Mouse (Mus musculus): ENCODE measurements around the gene Fam192a. TPM values are rescaled to one million over a fixed set of nuclear protein-coding genes. Genes with fewer than 3 reads are reported as not detected.

Fam192a gene
- 63.2 and 69.2 TPM in 2 replicates for polyA plus RNA-seq (2015; fragmentation: Nextera tagmentation; extraction: Ambion mirVana)

DNA sequence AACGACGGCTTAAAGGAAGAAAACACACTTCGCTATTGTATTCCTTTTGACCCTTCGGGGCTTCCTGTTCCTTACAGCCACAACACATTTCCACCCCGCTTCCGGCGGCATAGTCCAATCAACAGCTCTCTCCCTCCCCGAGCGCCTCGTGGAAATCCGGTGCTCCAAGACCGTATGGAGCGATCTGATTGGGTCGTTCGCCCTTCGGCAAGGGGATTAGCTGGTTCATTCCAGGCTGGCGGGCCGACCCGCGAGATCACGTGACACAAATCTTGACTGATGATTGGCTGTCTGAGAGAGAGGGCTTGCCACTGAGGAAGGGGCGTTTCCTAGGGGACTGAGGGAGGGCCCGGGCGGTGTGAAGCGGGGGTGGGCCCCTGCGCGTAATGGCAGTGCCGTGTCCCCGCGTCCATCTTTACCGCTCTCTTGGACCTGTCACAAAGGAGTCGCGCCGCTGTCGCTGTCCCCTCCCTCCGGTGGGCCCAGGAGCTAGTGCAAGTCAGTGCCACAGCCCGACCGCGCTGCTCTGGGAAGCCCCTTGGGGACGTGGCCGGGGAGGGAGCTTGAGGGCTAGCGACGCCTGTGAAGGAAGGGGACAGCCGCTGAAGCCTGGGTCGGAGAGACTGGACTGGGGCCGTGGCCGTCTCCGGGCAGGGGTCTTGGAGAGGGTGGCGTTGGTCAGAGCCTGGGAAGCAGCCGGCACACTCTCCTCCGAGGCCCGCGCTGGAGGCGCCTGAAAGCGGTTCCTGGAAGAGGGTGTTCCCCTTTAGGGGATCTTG lies at the start of gene Fam192a, which contains the start of gene Rspry1:
Fam192a (minus strand) TSS at position 391 of the 779 bp plus-strand sequence.
Rspry1 (plus strand) TSS at position 331 of the 779 bp plus-strand sequence.
- peaks cover 22% of the 10 kb centered on the region for H3K4me1 ChIP-seq (ENCODE audit: insufficient read depth, low read length)
- WGBS = under 1% methylated on average over 55 of the region's 55 CpGs
- peak within 1 kb of the TSS; percentile 96 for H3K27ac ChIP-seq (ENCODE audit: low read length)
- peak within 1 kb of the TSS; percentile 99 for H3K4me3 ChIP-seq (ENCODE audit: low read length)
- H3K9ac ChIP-seq (replicated peaks; ENCODE audit: low read length) = peak within 1 kb of the TSS; percentile 95
- H3K27me3 ChIP-seq (ENCODE audit: insufficient read depth, low read length) = no peaks in the 10 kb centered on the region
- H3K36me3 ChIP-seq (ENCODE audit: insufficient read depth, low read length) = no peaks in the 10 kb centered on the region
- H3K9me3 ChIP-seq (ENCODE audit: low read length) = no peaks in the 10 kb centered on the region
- peak; percentile 100 for ATAC-seq (ENCODE audit: low FRiP score, low TSS enrichment)
- H3K4me2 ChIP-seq (replicated peaks; ENCODE audit: low read depth, low read length) = peak within 1 kb of the TSS; percentile 95

DNA sequence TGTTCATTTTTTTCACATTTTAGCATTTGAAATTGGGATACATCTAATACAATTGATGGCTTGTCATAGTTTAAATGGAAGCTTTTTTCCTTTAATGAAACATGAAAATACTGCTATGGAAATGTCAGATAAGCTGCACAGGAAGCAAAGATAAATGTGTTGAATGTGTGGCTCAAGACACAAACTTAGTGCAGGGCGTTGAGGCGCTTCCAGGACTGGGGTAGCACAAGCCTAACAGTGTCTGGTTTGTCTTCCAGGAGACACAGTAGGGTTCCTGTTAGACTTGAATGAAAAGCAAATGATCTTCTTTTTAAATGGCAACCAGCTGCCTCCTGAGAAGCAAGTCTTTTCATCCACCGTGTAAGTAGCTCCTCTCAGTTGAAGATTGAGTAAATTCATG lies 47.7 kb upstream of the Fam192a start:
- H3K9ac ChIP-seq (replicated peaks; ENCODE audit: low read length) = no peak overlapping the region
- peaks cover 37% of the 10 kb centered on the region for H3K36me3 ChIP-seq (ENCODE audit: insufficient read depth, low read length)
- H3K4me2 ChIP-seq (replicated peaks; ENCODE audit: low read depth, low read length) = no peak overlapping the region
- H3K9me3 ChIP-seq (ENCODE audit: low read length) = no peaks in the 10 kb centered on the region
- no peak overlapping the region for H3K4me3 ChIP-seq (ENCODE audit: low read length)
- no peaks in the 10 kb centered on the region for H3K27me3 ChIP-seq (ENCODE audit: insufficient read depth, low read length)
- ATAC-seq (ENCODE audit: low FRiP score, low TSS enrichment) = no peak
- H3K27ac ChIP-seq (ENCODE audit: low read length) = no peak overlapping the region
- no peaks in the 10 kb centered on the region for H3K4me1 ChIP-seq (ENCODE audit: insufficient read depth, low read length)
- 85% methylated on average over 3 of the region's 3 CpGs for WGBS

- no peak overlapping the region for H3K4me3 ChIP-seq (ENCODE audit: low read length)
- no peak for ATAC-seq (ENCODE audit: low FRiP score, low TSS enrichment)
- no peaks in the 10 kb centered on the region for H3K27me3 ChIP-seq (ENCODE audit: insufficient read depth, low read length)
- no peak overlapping the region for H3K4me2 ChIP-seq (replicated peaks; ENCODE audit: low read depth, low read length)
- no peak overlapping the region for H3K9ac ChIP-seq (replicated peaks; ENCODE audit: low read length)
- peaks cover 37% of the 10 kb centered on the region for H3K36me3 ChIP-seq (ENCODE audit: insufficient read depth, low read length)
- 94% methylated on average over 3 of the region's 3 CpGs for WGBS
- no peaks in the 10 kb centered on the region for H3K4me1 ChIP-seq (ENCODE audit: insufficient read depth, low read length)
- H3K27ac ChIP-seq (ENCODE audit: low read length) = no peak overlapping the region
- H3K9me3 ChIP-seq (ENCODE audit: low read length) = no peaks in the 10 kb centered on the region
Observed at GRCm38 (mm10) chr8:94646165-94646564, 44.4 kb upstream of the Fam192a start.

DNA sequence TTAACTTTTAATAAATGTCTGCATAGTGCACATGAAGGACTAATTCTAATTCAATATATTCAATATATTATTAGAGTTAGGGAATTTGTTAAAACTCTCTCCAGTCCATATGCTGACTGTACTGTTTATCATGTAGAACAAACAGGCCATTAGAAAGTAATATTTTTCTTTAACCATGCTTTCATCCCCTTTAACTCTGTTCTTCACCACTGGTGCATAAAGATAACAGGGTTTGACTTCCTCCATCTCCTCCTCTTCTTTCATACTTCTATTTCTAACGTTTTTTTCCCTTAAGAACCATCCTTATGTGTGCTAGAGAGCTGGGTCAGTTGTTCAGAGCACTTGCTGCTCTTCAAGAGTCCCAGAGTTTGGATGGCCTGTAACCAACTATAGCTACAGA lies 43.4 kb upstream of the Fam192a start:
- Histone ChIP-seq H3K9me3 (ENCODE audit: low read length) (no peaks in the 10 kb centered on the region), H3K4me1 (ENCODE audit: insufficient read depth, low read length) (no peaks in the 10 kb centered on the region), H3K36me3 (ENCODE audit: insufficient read depth, low read length) (peaks cover 46% of the 10 kb centered on the region), H3K27me3 (ENCODE audit: insufficient read depth, low read length) (no peaks in the 10 kb centered on the region), H3K27ac (ENCODE audit: low read length) (no peak overlapping the region), H3K9ac (replicated peaks; ENCODE audit: low read length) (no peak overlapping the region), H3K4me2 (replicated peaks; ENCODE audit: low read depth, low read length) (no peak overlapping the region), H3K4me3 (ENCODE audit: low read length) (no peak overlapping the region)
- no peak for ATAC-seq (ENCODE audit: low FRiP score, low TSS enrichment)
- 62% methylated on average over 1 of the region's 1 CpGs for WGBS

DNA sequence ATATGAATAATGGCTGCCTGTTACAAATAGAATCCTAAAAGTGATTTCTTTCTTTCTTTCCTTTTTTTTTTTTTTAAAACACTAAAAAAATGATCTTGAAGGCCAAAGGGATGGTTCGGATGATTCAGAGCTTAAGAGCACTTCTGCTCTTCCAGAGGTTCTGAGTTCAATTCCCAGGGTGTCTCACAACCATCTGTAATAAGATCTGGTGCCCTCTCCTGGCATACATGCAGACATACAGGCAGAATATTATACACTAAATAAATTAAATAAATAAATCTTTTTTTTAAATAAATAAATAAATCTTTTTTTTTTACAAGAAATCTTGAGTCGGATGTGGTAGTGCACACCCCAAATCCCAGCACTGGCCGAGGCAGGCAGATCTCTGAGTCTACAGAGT lies 40.1 kb upstream of the Fam192a start:
- Histone ChIP-seq H3K27ac (ENCODE audit: low read length) (no peak overlapping the region), H3K9ac (replicated peaks; ENCODE audit: low read length) (no peak overlapping the region), H3K9me3 (ENCODE audit: low read length) (no peaks in the 10 kb centered on the region), H3K4me1 (ENCODE audit: insufficient read depth, low read length) (no peaks in the 10 kb centered on the region), H3K4me3 (ENCODE audit: low read length) (no peak overlapping the region), H3K4me2 (replicated peaks; ENCODE audit: low read depth, low read length) (no peak overlapping the region), H3K27me3 (ENCODE audit: insufficient read depth, low read length) (no peaks in the 10 kb centered on the region), H3K36me3 (ENCODE audit: insufficient read depth, low read length) (peaks cover 55% of the 10 kb centered on the region)
- WGBS = 88% methylated on average over 3 of the region's 3 CpGs
- ATAC-seq (ENCODE audit: low FRiP score, low TSS enrichment) = no peak

- 96% methylated on average over 2 of the region's 2 CpGs for WGBS
- Histone ChIP-seq H3K36me3 (ENCODE audit: insufficient read depth, low read length) (peaks cover 48% of the 10 kb centered on the region), H3K9me3 (ENCODE audit: low read length) (no peaks in the 10 kb centered on the region)
Observed at GRCm38 (mm10) chr8:94641183-94641582, 39.4 kb upstream of the Fam192a start.

DNA sequence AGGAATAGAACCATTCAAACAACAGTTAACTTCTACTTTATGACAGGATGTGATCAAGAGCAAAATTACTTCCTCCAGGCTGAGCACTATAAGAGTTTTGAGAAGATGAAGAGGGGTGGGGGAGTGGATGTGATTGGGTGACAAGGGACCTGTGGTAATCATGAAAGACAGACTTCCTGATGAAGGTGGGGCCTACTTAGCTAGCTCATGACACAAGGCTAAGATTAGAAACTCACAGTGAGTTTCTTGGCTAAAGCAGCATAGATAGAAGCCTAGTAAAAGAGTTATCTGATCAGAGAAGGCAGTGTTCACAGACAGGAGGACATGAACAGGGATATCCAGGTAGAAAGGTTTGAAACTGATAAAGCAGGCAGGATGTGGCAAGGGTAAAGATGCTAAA lies 32.4 kb upstream of the Fam192a start:
- Histone ChIP-seq H3K9ac (replicated peaks; ENCODE audit: low read length) (no peak overlapping the region), H3K27ac (ENCODE audit: low read length) (no peak overlapping the region), H3K4me2 (replicated peaks; ENCODE audit: low read depth, low read length) (no peak overlapping the region), H3K4me1 (ENCODE audit: insufficient read depth, low read length) (no peaks in the 10 kb centered on the region), H3K9me3 (ENCODE audit: low read length) (no peaks in the 10 kb centered on the region), H3K27me3 (ENCODE audit: insufficient read depth, low read length) (no peaks in the 10 kb centered on the region), H3K36me3 (ENCODE audit: insufficient read depth, low read length) (peaks cover 41% of the 10 kb centered on the region), H3K4me3 (ENCODE audit: low read length) (no peak overlapping the region)
- no peak for ATAC-seq (ENCODE audit: low FRiP score, low TSS enrichment)

More at GRCm38 (mm10) chr8:94641183-94641582, 39.4 kb upstream of the Fam192a start:
- no peak for ATAC-seq (ENCODE audit: low FRiP score, low TSS enrichment)
- Histone ChIP-seq H3K27ac (ENCODE audit: low read length) (no peak overlapping the region), H3K4me2 (replicated peaks; ENCODE audit: low read depth, low read length) (no peak overlapping the region), H3K27me3 (ENCODE audit: insufficient read depth, low read length) (no peaks in the 10 kb centered on the region), H3K4me1 (ENCODE audit: insufficient read depth, low read length) (no peaks in the 10 kb centered on the region), H3K9ac (replicated peaks; ENCODE audit: low read length) (no peak overlapping the region), H3K4me3 (ENCODE audit: low read length) (no peak overlapping the region)

GRCm38 (mm10) chr8:94633564-94634194 lies 31.9 kb upstream of the Fam192a start:
- Histone ChIP-seq H3K4me2 (replicated peaks; ENCODE audit: low read depth, low read length) (no peak overlapping the region), H3K4me3 (ENCODE audit: low read length) (no peak overlapping the region), H3K9me3 (ENCODE audit: low read length) (no peaks in the 10 kb centered on the region), H3K36me3 (ENCODE audit: insufficient read depth, low read length) (peaks cover 37% of the 10 kb centered on the region), H3K27ac (ENCODE audit: low read length) (no peak overlapping the region), H3K27me3 (ENCODE audit: insufficient read depth, low read length) (no peaks in the 10 kb centered on the region), H3K9ac (replicated peaks; ENCODE audit: low read length) (no peak overlapping the region), H3K4me1 (ENCODE audit: insufficient read depth, low read length) (no peaks in the 10 kb centered on the region)
- 84% methylated on average over 2 of the region's 2 CpGs for WGBS
- ATAC-seq (ENCODE audit: low FRiP score, low TSS enrichment) = no peak

DNA sequence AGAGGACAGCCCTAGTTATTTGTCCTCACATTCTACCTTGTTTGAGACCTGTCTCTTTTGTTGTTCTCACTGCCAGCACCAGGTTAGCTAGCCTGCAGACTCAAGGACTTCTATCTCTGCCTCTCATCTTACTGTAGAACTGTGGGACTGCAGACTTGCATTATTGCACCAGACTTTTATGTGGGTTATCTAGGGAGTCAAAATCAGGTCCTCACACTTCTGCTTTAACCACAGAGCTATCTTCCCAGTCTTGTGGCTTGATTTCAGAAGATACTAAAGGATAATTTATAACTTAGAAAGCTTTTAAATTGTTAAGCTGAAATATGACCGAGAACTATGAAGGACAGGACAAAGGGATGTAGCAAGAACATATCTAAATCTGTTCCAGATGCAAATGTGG lies 23.1 kb upstream of the Fam192a start:
- no peaks in the 10 kb centered on the region for H3K4me1 ChIP-seq (ENCODE audit: insufficient read depth, low read length)
- H3K9me3 ChIP-seq (ENCODE audit: low read length) = no peaks in the 10 kb centered on the region
- H3K27ac ChIP-seq (ENCODE audit: low read length) = no peak overlapping the region
- 90% methylated on average over 1 of the region's 1 CpGs for WGBS
- peaks cover 11% of the 10 kb centered on the region; the same call in 1 of the 2 replicates for H3K36me3 ChIP-seq (ENCODE audit: insufficient read depth, low read length)
- H3K4me2 ChIP-seq (replicated peaks; ENCODE audit: low read depth, low read length) = no peak overlapping the region
- H3K27me3 ChIP-seq (ENCODE audit: insufficient read depth, low read length) = no peaks in the 10 kb centered on the region
- H3K4me3 ChIP-seq (ENCODE audit: low read length) = no peak overlapping the region
- no peak for ATAC-seq (ENCODE audit: low FRiP score, low TSS enrichment)
- no peak overlapping the region for H3K9ac ChIP-seq (replicated peaks; ENCODE audit: low read length)

GRCm38 (mm10) chr8:94607064-94607463 lies 5.3 kb upstream of the Fam192a start:
- ATAC-seq (ENCODE audit: low FRiP score, low TSS enrichment) = no peak
- WGBS = 96% methylated on average over 5 of the region's 5 CpGs

More at GRCm38 (mm10) chr8:94607064-94607463, 5.3 kb upstream of the Fam192a start:
- Histone ChIP-seq H3K4me3 (ENCODE audit: low read length) (no peak overlapping the region), H3K4me2 (replicated peaks; ENCODE audit: low read depth, low read length) (no peak overlapping the region), H3K27me3 (ENCODE audit: insufficient read depth, low read length) (no peaks in the 10 kb centered on the region), H3K9ac (replicated peaks; ENCODE audit: low read length) (no peak overlapping the region), H3K9me3 (ENCODE audit: low read length) (no peaks in the 10 kb centered on the region), H3K36me3 (ENCODE audit: insufficient read depth, low read length) (0 out of 2 replicates have a peak, but pooled peaks cover 3% of the 10 kb centered on the region), H3K27ac (ENCODE audit: low read length) (no peak overlapping the region), H3K4me1 (ENCODE audit: insufficient read depth, low read length) (peaks cover 13% of the 10 kb centered on the region)
